Mouse (Mus musculus): ENCODE measurements around the gene Rab4a.

The Rab4a gene

DNA sequence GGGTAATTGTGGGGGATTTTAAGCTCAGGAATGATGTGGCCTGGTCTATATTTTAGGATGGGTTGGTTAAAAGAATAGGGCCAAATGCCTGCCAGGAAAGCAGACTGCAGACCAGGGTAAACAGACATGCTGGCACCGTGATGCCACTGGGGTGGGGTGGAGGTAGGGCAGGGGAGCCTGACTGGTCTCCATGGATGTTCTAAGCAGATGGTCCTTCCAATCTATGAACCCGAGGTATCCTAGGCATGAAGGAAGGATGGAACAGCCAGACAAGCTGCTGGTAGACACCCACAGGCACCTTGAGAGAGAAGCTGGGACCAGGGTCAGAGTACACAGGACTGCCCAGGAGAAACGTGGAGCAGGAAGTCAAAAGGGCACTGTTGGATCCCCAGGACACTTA lies 41.8 kb downstream of the Rab4a start:
- no peak for DNase-seq (ENCODE audit: low read depth, low spot score)

DNA sequence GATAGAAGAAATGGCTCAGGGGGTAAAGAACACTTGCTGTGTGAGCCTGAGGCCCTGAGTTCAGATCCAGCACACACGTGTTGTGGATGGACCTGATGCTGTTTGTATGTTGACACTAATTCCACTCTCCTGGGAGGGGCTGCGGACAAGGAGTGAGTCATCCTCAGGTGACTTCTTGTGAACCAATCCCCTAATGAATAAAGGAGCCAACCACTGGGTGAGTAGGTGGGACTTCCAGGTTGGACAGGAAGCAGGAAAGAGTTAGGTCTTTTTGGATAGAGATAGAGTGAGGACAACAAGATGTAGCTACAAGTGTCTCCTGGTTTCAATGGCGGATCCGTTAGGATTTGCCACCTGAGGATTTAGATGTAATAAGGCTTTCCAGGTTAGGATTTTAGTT lies 43.6 kb downstream of the Rab4a start:
- DNase-seq (ENCODE audit: low read depth, low spot score) = no peak

DNA sequence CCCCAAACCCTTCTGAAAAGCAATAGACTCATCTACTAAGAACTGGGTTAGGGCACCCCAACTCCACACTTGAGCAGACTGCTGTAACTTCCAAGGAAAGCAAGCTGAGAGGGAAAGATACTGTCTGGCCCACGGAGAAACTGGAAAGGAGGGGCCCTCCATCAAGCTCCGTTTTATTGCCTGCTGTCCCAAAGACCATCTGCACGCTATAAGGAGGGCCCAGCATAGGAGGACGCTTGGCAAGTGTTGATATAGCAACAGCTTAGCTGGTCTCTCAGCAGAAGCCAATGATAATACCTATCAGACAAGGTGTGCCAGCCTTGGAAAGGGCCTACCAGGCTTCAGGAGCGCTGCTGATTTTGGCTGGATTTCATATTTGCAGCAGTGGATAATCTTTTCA lies 45.8 kb downstream of the Rab4a start:
- no peak for DNase-seq (ENCODE audit: low read depth, low spot score)

DNA sequence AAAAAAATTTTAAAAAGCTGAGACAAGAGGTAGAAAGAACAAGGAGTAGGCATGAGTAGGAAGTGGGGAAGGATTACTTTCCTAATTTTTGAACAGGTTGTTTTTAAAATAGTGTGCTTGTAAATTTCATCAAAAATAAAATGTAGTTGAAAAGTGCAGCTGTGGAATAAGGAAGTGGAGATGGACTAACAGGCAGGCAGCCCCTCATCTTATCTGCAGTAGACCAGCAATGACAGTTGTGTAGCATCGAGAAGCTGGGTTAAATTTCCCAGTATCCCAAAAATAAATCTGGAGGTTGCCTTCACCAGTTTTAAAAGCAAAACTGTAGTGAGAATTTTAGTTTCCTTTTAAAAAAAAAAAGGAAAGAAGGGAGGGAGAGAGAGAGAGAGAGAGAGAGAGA lies 48.5 kb downstream of the Rab4a start:
- DNase-seq (ENCODE audit: low read depth, low spot score) = no peak

DNA sequence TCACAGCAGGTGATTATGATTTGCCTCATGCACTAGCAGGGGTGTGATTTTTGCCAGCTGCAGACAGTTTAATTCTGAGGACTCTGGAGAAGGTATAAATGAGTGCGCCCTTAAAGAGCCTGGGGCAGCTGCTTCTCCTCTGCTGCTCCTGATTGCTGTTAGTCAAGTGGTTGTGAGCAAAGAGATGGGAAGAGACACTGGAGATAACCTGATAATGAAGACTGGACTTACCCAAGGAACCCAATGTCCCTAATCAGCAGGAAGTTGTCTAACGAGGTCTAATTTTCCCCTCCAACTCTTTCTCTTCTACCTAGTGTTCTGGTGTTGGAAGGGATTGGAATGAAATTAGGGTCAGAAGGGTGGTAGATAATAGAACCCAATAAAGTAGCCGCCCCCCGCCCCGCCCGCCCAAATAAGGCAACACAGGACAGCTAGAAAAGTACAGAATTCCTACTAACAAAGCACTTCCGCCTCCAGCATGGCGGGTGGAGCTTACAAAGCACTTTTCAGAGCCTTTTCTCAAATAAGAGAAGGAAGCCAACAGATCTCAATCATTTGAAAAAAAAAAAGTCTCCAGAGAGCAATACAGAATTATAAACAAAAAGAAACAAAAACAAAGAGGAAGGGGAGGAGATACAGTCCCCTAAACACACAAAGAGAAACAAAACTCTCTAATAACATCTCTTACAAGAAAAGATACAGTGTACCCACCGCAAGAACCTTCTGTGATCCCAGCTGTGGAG lies 49.1 kb downstream of the Rab4a start:
- no peak for DNase-seq (ENCODE audit: low read depth, low spot score)

DNA sequence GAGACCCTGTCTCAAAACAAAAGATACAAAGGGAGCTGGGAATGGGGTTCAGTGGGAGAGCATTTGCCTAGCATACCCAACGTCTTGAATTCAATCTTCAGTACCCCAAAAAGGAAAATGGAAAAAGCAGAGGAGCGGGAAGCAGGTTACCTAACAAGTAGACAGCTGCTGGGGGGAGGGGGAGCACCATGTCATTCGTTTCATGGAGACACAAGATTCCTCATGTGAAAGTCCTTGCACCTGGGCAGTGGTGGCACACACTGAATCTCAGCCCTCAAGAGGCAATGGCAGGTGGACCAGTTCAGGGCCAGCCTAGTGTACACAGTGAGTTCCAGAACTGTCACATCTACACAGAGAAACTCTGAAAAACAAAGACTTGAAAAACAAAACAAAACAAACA lies 51.6 kb downstream of the Rab4a start:
- no peak for DNase-seq (ENCODE audit: low read depth, low spot score)

DNA sequence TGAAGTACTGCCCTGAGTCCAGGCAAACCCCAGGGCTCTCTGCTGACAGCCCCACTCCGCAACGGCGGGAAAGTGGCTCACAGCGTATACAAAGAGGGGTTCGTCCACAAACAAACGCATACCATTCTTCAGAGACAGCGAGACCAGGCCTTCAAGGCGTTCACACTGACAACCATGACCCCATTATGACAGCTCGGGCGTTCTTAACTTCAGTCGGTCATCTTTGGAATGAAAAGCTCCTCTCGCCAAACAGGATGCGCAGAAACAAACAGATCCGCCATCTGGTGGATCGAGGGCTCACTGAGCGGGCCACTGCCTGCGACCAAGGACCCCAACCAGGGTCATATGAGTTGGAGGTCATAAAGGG lies 52.8 kb downstream of the Rab4a start:
- DNase-seq (ENCODE audit: low read depth, low spot score) = no peak

DNA sequence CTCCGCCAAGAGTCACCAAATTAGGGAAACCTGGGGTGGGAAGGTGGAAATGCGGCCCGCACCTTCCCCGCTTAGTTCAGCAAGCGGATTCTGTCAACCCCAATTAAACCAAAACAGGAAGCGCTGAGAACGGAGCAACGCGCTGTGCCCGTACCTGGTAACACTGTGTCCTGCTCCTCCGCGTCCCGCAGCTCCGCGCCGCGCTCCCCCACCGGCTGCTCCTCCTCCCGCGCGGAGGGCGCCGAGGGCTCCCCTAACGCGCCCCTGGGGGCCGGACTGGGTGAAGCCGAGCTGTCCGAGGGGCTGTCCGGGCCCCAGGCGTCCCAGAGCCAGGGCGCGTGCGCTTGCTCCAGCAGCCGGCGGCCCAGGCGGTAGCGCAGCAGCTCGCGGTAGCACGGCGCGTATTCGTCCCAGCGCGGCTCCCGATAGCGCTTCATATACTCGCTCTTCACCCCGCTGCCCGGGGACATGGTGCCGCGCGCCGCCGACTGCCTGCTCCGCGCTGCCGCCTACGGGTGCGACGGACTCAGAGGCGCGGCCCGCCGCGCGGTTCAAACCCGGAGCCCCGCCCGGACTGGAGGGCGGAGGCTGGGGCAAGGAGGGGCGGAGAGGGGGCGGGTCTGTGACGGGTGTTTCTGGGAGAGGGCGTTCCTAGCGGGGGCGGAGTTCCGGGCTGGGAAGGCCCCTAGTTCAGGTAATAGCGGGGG lies 53.3 kb downstream of the Rab4a start:
- peak; percentile 88 for DNase-seq (ENCODE audit: low read depth, low spot score)

DNA sequence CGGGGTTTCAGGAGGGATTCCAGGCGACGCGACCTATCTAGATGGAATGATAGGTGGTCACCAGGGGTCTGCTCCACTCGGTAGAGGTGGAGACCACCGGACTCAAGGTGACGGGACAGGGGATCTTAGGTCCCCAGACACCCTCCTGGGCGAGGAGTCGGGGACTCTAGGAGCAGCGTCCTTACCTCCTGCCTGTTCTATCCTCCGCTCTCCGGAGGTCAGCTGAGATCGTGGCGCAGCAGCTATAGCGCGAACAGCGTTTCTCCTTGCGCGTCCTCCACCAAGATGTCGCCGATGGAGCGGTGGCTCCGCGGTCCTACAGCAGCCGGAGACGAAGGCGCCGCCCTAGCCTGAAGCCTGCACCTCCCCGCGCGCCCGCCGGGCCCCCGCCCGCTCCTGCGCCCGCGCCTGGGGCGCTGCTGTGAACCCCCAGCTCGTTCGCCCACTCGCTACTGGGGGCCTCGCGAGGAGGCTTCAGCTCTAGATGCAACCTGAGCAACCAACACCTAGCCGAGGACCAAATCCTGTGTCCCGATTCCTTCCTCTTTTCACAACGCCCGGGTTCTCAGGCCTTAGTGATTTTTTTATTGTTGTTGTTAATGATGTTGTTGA lies 54.0 kb downstream of the Rab4a start, which contains the start of gene Ccsap:
Gene Ccsap, minus strand, starts transcription at position 562 of the 612 bp plus-strand sequence.
- no peak for DNase-seq (ENCODE audit: low read depth, low spot score)

DNA sequence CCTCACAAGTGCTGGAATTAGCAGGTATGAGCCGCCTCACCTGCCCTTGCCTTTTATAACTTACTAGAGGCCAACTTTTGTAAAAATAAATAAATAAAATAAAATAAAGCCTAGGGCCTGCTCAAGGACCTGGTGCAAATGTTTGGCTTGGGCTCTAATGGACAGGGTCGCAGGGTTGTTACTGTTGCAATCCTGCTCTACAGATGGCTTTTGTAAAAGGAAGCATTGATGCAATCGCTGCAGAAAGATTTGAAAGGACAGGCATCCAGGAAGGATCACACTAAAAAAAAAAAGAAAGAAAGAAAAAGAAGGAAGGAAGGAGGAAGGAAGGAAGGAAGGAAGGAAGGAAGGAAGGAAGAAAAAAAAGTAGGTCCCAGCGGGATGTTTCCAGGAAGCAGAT lies 54.6 kb downstream of the Rab4a start:
- no peak for DNase-seq (ENCODE audit: low read depth, low spot score)

DNA sequence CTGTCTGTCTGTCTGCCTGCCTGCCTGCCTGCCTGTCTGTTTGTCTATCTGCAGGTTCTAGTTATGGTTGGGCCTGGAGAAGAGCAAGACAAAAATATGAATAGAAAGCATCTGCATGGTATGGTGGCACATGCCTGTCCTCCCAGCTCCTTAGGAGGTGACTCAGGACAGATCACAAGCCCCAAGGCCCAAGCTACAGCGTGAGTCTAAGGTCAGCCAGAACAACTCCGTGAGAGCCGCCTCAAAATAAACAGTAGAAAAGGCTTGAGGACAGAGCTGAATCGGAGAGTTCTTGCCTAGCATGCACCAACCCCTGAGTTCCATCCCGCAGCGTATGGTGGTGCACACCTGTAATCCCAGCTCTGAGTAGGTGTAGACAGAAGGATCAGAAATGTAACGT lies 60.0 kb downstream of the Rab4a start:
- DNase-seq (ENCODE audit: low read depth, low spot score) = no peak

DNA sequence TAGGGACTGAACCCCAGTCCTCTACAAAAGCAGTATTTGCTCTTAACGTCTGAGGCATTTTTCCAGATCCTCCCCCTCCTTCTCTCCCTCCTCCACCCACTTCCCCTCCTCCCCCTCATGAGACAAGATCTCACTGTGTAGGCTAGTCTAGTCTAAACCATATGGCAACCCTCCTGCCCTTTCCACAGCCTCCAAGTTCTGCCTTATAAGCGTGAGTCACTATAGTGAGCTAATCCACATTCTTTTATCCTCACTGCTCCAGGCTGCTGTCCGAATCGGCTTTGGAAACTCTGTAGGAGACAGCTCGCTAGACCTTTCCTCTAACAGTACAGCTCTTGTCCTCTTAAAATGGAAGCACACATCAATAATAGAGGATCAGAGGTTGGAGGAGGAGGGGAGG lies 61.2 kb downstream of the Rab4a start:
- DNase-seq (ENCODE audit: low read depth, low spot score) = no peak

DNA sequence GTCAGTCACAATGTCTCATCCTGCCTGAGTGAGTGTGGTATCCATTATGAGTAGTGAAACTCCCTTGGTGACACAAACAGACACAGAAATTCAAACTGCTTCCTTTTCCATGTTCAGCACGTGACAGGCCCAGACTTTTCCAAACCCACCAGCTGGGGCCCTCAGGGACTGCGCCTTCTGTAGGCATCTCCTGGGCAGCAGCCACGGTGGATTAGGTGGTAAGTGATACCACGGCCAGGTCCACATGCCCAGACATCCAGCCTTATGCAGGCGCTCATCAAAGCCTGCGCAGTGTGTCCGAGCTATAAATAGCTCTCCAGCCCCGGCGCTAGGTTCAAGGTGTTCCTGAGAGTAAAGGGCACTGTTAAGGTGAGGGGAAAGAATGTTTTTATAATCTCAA lies 66.3 kb downstream of the Rab4a start:
- DNase-seq (ENCODE audit: low read depth, low spot score) = no peak

DNA sequence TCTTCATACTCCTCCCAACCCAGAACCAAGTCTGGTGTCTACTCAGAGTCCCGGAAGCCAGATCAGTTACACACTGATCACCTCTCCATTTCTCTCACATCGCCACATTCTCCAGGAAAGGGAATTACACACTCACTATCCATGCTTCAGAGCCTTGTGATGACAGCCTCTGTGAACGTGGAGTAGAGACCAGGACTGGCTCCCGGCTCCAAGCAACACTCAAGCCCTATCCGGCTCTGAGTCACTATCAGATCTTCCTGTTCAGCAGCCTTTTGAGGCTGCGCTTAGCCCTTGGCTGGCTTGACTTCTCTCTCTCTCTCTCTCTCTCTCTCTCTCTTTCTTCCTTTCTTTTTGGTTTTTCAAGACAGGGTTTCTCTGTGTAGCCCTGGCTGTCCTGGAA lies 67.6 kb downstream of the Rab4a start:
- DNase-seq (ENCODE audit: low read depth, low spot score) = no peak

DNA sequence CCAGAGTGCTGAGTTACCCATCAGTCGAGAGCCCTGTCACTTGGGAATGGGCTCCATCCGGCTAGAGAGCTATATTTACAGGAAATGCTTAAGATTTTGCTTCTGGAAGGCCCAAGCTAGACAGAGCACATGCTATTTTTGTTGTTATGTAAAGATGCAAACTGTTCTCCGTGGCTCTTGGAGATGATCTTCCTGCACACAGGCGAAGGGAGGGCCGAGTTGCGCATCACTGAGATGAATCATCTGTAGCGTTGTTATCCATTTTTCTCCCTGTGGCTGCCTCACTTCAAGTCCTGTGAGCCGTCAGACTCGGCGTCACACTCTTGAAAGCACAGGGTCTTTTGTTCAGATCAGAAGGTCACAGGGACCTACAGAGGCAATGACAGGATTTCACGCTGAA lies 68.5 kb downstream of the Rab4a start:
- DNase-seq (ENCODE audit: low read depth, low spot score) = no peak

DNA sequence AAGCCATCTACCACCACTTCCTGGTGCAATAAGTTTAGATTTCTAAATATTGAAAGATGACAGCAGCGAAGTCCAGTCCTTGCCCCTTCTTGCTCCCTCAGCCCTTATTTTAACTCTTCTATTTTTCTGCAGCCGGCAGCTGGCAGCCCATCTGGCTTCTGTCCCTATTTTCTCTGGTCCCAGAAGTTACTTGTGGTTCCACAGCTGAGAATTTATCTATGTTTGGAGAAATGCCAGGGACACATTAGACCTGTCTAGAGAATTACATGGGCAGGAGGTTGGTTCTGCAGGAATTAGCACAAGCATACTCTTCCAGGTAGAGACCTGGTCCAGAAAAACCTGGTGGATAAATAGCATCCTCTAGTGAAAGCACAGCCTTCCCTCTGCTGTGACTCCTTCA lies 72.1 kb downstream of the Rab4a start:
- DNase-seq (ENCODE audit: low read depth, low spot score) = no peak

DNA sequence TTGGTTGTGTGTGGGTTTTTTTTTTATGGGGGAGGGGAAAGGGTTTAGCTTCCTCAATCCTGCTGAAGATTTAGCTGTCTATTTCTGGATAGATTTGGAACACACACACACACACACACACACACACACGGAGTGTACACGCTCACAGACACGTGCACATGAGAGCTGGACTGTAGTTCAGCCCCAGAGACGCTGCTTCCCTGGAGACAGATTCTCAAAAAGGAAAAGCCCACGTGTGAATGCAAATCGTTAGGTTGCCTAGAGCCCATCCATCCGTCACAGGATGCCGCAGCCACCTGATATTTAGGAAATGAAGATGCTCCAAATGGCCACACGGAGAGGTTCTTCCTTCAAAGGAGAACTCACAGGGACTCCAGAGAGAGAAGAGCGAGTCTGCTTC lies 74.5 kb downstream of the Rab4a start:
- DNase-seq (ENCODE audit: low read depth, low spot score) = no peak

DNA sequence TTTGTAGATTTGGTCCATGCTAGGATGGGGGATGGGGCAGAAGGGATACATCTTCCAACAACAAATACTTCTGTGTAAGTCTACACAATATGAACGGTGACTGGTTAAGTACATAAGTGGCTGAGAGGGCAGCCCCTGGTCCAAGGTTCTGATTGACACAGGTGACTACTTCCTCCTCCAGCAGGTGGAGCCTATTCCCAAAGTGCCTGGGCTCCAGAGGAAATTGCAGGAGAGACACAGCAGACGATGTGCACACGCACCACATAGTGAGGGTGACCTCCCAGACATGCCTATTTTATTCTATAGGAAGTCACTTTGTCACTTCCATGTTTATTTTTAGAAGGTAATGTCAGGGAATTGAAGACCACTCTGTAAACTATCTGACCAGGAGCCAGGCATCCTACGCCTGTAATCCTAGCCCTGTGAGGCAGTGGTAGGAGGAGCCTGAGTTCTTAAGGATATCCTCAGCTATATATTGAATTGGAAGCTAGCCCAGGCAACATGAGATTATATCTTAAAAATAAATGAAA lies 75.1 kb downstream of the Rab4a start:
- no peak for DNase-seq (ENCODE audit: low read depth, low spot score)

DNA sequence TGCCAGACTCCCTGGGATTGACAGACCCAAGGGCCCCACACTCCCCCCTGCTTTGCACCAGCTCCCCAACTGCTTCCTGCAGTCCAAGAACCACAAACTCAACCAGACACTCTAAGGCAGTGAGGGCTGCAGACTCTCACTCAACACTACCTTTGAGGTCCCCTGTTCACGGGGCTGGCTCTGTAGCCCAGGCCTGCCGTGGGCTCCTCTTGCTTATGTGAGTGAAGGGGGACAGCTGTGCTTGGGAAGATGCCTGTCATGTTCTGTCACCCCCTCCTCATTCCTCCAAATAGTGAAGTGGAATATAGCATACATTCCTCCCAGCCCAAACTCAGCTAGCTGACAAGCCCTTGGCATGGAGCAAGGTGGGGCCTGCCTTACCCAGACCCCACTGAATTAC lies 76.6 kb downstream of the Rab4a start:
- no peak for DNase-seq (ENCODE audit: low read depth, low spot score)

DNA sequence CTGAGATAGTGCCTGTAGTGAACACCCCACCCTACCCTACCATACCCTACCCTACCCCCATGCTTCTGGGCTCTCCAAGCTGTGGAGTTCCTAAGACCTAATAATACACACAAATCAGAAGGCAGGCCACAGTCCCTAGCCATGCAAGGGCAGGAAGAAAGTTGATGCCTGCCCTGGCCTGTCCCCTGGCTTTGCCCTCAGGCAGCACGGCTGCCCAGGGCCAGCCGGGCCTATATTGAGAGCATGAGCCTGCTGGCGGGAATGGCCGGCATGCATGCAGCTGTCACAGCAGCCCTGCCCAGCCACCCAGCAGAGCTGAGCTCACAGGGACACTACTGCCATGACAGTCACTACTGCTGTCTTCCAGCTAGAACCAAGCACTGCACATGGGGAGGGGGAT lies 77.3 kb downstream of the Rab4a start:
- no peak for DNase-seq (ENCODE audit: low read depth, low spot score)
